Mouse (Mus musculus): ENCODE measurements around the gene Sympk. TPM values are rescaled to one million over a fixed set of nuclear protein-coding genes. Genes with fewer than 3 reads are reported as not detected.

Gene Sympk
- total and polyA plus RNA-seq, 3 experiments: 122 to 226 TPM; not detected in 1

DNA sequence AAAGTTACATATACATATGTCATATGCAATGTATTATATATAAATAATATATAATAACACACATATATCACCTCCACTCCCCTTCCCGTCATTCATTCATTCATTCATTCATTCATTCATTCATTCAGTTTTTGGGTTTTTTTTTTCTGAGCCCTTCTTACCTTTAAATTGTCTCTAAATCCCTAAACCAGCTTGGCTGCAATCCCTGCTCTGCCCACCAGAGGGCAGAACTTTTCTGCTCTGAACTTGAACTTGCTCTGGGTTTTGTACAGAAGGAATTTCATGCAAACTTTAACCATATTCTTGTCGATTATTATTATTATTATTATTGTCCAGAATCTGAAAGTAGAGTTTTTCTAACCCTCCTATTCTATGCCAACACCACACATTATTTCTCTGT, 44.5 kb downstream of the Sympk start:
- TF ChIP-seq CHD1 (IDR thresholded peaks at IDR 0.05; ENCODE audit: low read depth, low read length) (no peak), TAL1 (IDR thresholded peaks at IDR 0.05; ENCODE audit: low read length) (no peak), SMC3 (IDR thresholded peaks at IDR 0.05; ENCODE audit: low read depth, low read length) (peak; percentile 87), EP300 (IDR thresholded peaks at IDR 0.05; ENCODE audit: low read depth in 1 of 2, low read length in 2 of 2) (no peak), MEF2A (IDR thresholded peaks at IDR 0.05; ENCODE audit: extremely low read depth, insufficient replicate concordance, low read depth, low read length, poor library complexity, severe bottlenecking) (no peak), SIN3A (IDR thresholded peaks at IDR 0.05; ENCODE audit: low read length) (peak; percentile 61; the same call in 1 of the 2 replicates), JUND (IDR thresholded peaks at IDR 0.05; ENCODE audit: low read depth, low read length) (no peak), ZNF384 (IDR thresholded peaks at IDR 0.05; ENCODE audit: low read depth, low read length) (peak; percentile 62), CTCF (IDR thresholded peaks at IDR 0.05 in 2 of 3, conservative IDR thresholded peaks at IDR 0.05 in 1 of 3; ENCODE audit: control insufficient read depth in 1 of 3, insufficient read depth in 1 of 3, low read depth in 2 of 3, low read length in 3 of 3, poor library complexity in 1 of 3, severe bottlenecking in 1 of 3) (peak; percentile 81 to 86 (median 84)), GATA1 (IDR thresholded peaks at IDR 0.05; ENCODE audit: low read depth, low read length) (no peak), ZC3H11A (IDR thresholded peaks at IDR 0.05; ENCODE audit: low read depth, low read length) (peak; percentile 65), RAD21 (IDR thresholded peaks at IDR 0.05; ENCODE audit: low read depth, low read length) (peak; percentile 71)
- DNase-seq (ENCODE audit: low read depth, low spot score): peak; percentile 87
- H3K27me3 ChIP-seq (ENCODE audit: control insufficient read depth in 1 of 2, insufficient read depth in 2 of 2, low read length in 2 of 2): no peaks in the 10 kb centered on the region
- no peaks in the 10 kb centered on the region for H3K4me1 ChIP-seq (ENCODE audit: control insufficient read depth in 1 of 2, insufficient read depth in 2 of 2, low read length in 2 of 2)
- no peak overlapping the region for H3K4me3 ChIP-seq (ENCODE audit: control insufficient read depth in 1 of 2, insufficient read depth in 1 of 2, low read depth in 2 of 2, low read length in 2 of 2)
- H3K9me3 ChIP-seq (replicated peaks; ENCODE audit: insufficient read depth, low read length): no peaks in the 10 kb centered on the region
- H3K27ac ChIP-seq (ENCODE audit: control insufficient read depth, low read depth, low read length): no peak overlapping the region
- H3K79me2 ChIP-seq (ENCODE audit: control insufficient read depth, insufficient read depth, low read length, poor library complexity): no peaks in the 10 kb centered on the region
- H3K36me3 ChIP-seq (ENCODE audit: control insufficient read depth in 1 of 2, insufficient read depth in 2 of 2, low read length in 2 of 2): no peaks in the 10 kb centered on the region
- no peak overlapping the region for H3K9ac ChIP-seq (ENCODE audit: control insufficient read depth, low read depth, low read length, poor library complexity, severe bottlenecking)

DNA sequence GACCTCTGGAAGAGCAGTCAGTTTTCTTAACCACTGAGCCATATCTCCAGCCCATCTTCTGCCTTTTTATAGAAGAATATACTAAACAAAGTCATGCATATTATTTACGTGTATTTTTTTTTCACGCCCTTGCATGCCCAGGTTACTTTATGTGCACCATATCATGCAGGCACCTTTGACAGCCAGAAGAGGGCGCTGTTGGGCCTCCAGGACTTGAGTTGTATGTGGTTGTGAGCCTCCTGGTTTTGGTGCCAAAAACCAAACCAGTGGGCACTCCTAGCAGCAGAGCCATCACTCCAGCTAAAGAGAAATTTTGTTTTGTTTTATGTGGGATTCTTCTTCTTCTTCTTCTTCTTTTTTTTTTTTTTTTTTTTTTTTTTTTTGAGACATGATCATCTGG, 45.3 kb downstream of the Sympk start:
- Histone ChIP-seq H3K9me3 (replicated peaks; ENCODE audit: insufficient read depth, low read length) (no peaks in the 10 kb centered on the region), H3K27me3 (ENCODE audit: control insufficient read depth in 1 of 2, insufficient read depth in 2 of 2, low read length in 2 of 2) (no peaks in the 10 kb centered on the region)
- DNase-seq (ENCODE audit: low read depth, low spot score): peak; percentile 71

More for the DNA sequence above, 45.3 kb downstream of the Sympk start:
- no peak overlapping the region for H3K27ac ChIP-seq (ENCODE audit: control insufficient read depth, low read depth, low read length)
- H3K4me3 ChIP-seq (ENCODE audit: control insufficient read depth in 1 of 2, insufficient read depth in 1 of 2, low read depth in 2 of 2, low read length in 2 of 2): no peak overlapping the region
- TF ChIP-seq CHD1 (IDR thresholded peaks at IDR 0.05; ENCODE audit: low read depth, low read length) (no peak), ETS1 (IDR thresholded peaks at IDR 0.05; ENCODE audit: low read depth, low read length) (no peak), MXI1 (IDR thresholded peaks at IDR 0.05; ENCODE audit: low read depth, low read length) (no peak), GATA1 (IDR thresholded peaks at IDR 0.05; ENCODE audit: low read depth, low read length) (no peak), TAL1 (IDR thresholded peaks at IDR 0.05; ENCODE audit: low read length) (no peak), MAX (IDR thresholded peaks at IDR 0.05; ENCODE audit: low read length) (no peak), BHLHE40 (IDR thresholded peaks at IDR 0.05; ENCODE audit: borderline replicate concordance, low read depth, low read length) (no peak), MAZ (IDR thresholded peaks at IDR 0.05; ENCODE audit: low read depth, low read length) (no peak), ZC3H11A (IDR thresholded peaks at IDR 0.05; ENCODE audit: low read depth, low read length) (peak; percentile 51), USF1 (IDR thresholded peaks at IDR 0.05; ENCODE audit: low read depth, low read length) (no peak), CTCF (IDR thresholded peaks at IDR 0.05 in 2 of 3, conservative IDR thresholded peaks at IDR 0.05 in 1 of 3; ENCODE audit: control insufficient read depth in 1 of 3, insufficient read depth in 1 of 3, low read depth in 2 of 3, low read length in 3 of 3, poor library complexity in 1 of 3, severe bottlenecking in 1 of 3) (peak; percentile 76 to 88 (median 80)), NELFE (IDR thresholded peaks at IDR 0.05; ENCODE audit: low read depth, low read length) (no peak), HCFC1 (IDR thresholded peaks at IDR 0.05; ENCODE audit: low read depth, low read length) (peak; percentile 24; the same call in 1 of the 2 replicates), RCOR1 (IDR thresholded peaks at IDR 0.05; ENCODE audit: low read depth, low read length) (no peak), RAD21 (IDR thresholded peaks at IDR 0.05; ENCODE audit: low read depth, low read length) (peak; percentile 45), USF2 (IDR thresholded peaks at IDR 0.05; ENCODE audit: borderline replicate concordance in 1 of 2, insufficient read depth in 1 of 2, low read depth in 1 of 2, low read length in 2 of 2) (no peak), KAT2A (conservative IDR thresholded peaks at IDR 0.05; ENCODE audit: low read depth, low read length) (no peak), ZNF384 (IDR thresholded peaks at IDR 0.05; ENCODE audit: low read depth, low read length) (peak; percentile 64), TBP (IDR thresholded peaks at IDR 0.05; ENCODE audit: low read depth, low read length) (no peak), SMC3 (IDR thresholded peaks at IDR 0.05; ENCODE audit: low read depth, low read length) (peak; percentile 62)
- H3K9ac ChIP-seq (ENCODE audit: control insufficient read depth, low read depth, low read length, poor library complexity, severe bottlenecking): no peak overlapping the region
- H3K36me3 ChIP-seq (ENCODE audit: control insufficient read depth in 1 of 2, insufficient read depth in 2 of 2, low read length in 2 of 2): no peaks in the 10 kb centered on the region
- H3K4me1 ChIP-seq (ENCODE audit: control insufficient read depth in 1 of 2, insufficient read depth in 2 of 2, low read length in 2 of 2): no peaks in the 10 kb centered on the region
- H3K79me2 ChIP-seq (ENCODE audit: control insufficient read depth, insufficient read depth, low read length, poor library complexity): no peaks in the 10 kb centered on the region

All from MEL (cell line).